25 mouse cellular contexts compared by ENCODE assay signal in the genomic region with DNA sequence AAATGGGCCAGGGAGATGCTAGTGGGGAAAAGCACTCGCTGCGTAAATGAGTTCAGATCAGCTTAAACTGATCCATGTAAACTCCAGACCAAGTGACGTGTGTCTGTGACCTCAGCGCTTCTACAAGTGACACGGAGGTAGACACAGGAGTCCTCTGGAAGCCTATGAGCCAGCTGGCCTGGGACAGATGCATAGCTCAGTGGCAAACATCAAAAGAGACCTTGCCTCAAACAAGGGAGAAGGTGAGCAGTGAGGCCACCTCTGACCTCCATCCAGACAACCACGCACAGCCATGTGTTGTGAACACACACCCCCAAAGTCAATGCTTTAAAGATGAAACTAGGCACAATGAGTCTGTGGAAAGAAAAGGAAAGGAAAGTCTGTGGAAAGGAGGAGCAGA.
DNase-seq lines count a peak whose midpoint lies in the region; ATAC-seq and TF ChIP-seq lines count a peak whose summit lies in the region.
"Had no signal": no experiment of that assay in that cellular context is flagged by ENCODE, and none has a peak within 500 bp of the region (broad histone marks: within the 10 kb centered on the region; RNA-seq: fewer than 3 reads in every experiment).

No protein-coding gene starts in this region.

- H3K27me3 ChIP-seq in heart, postnatal 0 days (ENCODE audit: control insufficient read depth, insufficient read depth, low read length), result no peaks in the 10 kb centered on the region
- no peaks in the 10 kb centered on the region for H3K27me3 ChIP-seq in liver, embryonic 12.5 days (replicated peaks)
- H3K27me3 ChIP-seq in liver, embryonic 11.5 days (replicated peaks; ENCODE audit: control insufficient read depth, insufficient read depth, low read length), result no peaks in the 10 kb centered on the region
- H3K27me3 ChIP-seq in liver, embryonic 16.5 days (ENCODE audit: control insufficient read depth, insufficient read depth, low read depth, low read length), result no peaks in the 10 kb centered on the region
- H3K27me3 ChIP-seq in stomach, embryonic 15.5 days (replicated peaks), result no peaks in the 10 kb centered on the region
- H3K27me3 ChIP-seq in kidney, adult 2 months (replicated peaks; ENCODE audit: control insufficient read depth, insufficient read depth, low read length), result no peaks in the 10 kb centered on the region
- H3K27me3 ChIP-seq: embryonic facial prominence, embryonic 12.5 days; heart, embryonic 15.5 days; kidney, embryonic 15.5 days; midbrain, embryonic 15.5 days; neural tube, embryonic 12.5 days had no signal

- H3K4me2 ChIP-seq in heart, postnatal 0 days (ENCODE audit: low read depth, low read length), result no peak overlapping the region
- H3K4me2 ChIP-seq in liver, embryonic 12.5 days, result no peak overlapping the region
- no peak overlapping the region for H3K4me2 ChIP-seq in liver, embryonic 11.5 days
- H3K4me2 ChIP-seq in liver, embryonic 16.5 days (ENCODE audit: low read depth, low read length), result 0 out of 2 replicates have a peak overlapping the region, but pooled peaks have one; percentile 9
- H3K4me2 ChIP-seq in stomach, embryonic 15.5 days, result no peak overlapping the region
- H3K4me2 ChIP-seq: embryonic facial prominence, embryonic 12.5 days; heart, embryonic 15.5 days; kidney, embryonic 15.5 days; lung, embryonic 14.5 days; midbrain, embryonic 15.5 days; neural tube, embryonic 12.5 days had no signal

- no peak overlapping the region for H3K9ac ChIP-seq in heart, postnatal 0 days (replicated peaks; ENCODE audit: low read depth, low read length)
- H3K9ac ChIP-seq in liver, embryonic 12.5 days, result no peak overlapping the region
- no peak overlapping the region for H3K9ac ChIP-seq in liver, embryonic 11.5 days (ENCODE audit: low read depth, low read length)
- H3K9ac ChIP-seq in liver, embryonic 16.5 days (ENCODE audit: low read depth, low read length), result no peak overlapping the region
- no peak overlapping the region for H3K9ac ChIP-seq in stomach, embryonic 15.5 days
- H3K9ac ChIP-seq: embryonic facial prominence, embryonic 12.5 days; heart, embryonic 15.5 days; kidney, embryonic 15.5 days; lung, embryonic 14.5 days; midbrain, embryonic 15.5 days; neural tube, embryonic 12.5 days had no signal

- H3K4me1 ChIP-seq in heart, postnatal 0 days (ENCODE audit: control insufficient read depth, insufficient read depth), result peaks cover 10% of the 10 kb centered on the region
- H3K4me1 ChIP-seq in liver, embryonic 12.5 days, result peaks cover 10% of the 10 kb centered on the region
- peaks cover 5% of the 10 kb centered on the region; the same call in 1 of the 2 replicates for H3K4me1 ChIP-seq in liver, embryonic 11.5 days (replicated peaks; ENCODE audit: control insufficient read depth, insufficient read depth, low read length)
- peaks cover 3% of the 10 kb centered on the region; the same call in 1 of the 2 replicates for H3K4me1 ChIP-seq in liver, embryonic 16.5 days (ENCODE audit: control insufficient read depth, low read depth, low read length)
- peaks cover 17% of the 10 kb centered on the region for H3K4me1 ChIP-seq in stomach, embryonic 15.5 days
- H3K4me1 ChIP-seq in kidney, adult 2 months (ENCODE audit: control insufficient read depth, insufficient read depth, low read length), result no peaks in the 10 kb centered on the region

- TF ChIP-seq CTCF in heart, postnatal 0 days (IDR thresholded peaks at IDR 0.05; ENCODE audit: low read depth), result no peak
- no peak for TF ChIP-seq CTCF in kidney, adult 2 months (conservative IDR thresholded peaks at IDR 0.05; ENCODE audit: insufficient read depth, insufficient read length, low read depth, low read length)

- no peak for ATAC-seq in heart, postnatal 0 days (ENCODE audit: insufficient read depth, low read depth)
- no peak; the same call in 1 of the 2 replicates for ATAC-seq in liver, embryonic 12.5 days
- no peak for ATAC-seq in liver, embryonic 11.5 days (replicated peaks; ENCODE audit: low FRiP score)
- ATAC-seq in liver, embryonic 16.5 days (ENCODE audit: low read depth), result peak; percentile 71
- ATAC-seq in stomach, embryonic 15.5 days (ENCODE audit: insufficient read depth, low FRiP score, low read depth), result no peak
- ATAC-seq: forebrain, embryonic 14.5 days; hindbrain, postnatal 0 days; intestine, postnatal 0 days; midbrain, embryonic 15.5 days had no signal

- TF ChIP-seq POLR2A in kidney, adult 2 months (IDR thresholded peaks at IDR 0.05; ENCODE audit: low read depth, low read length), result no peak

- H3K36me3 ChIP-seq in heart, postnatal 0 days (replicated peaks; ENCODE audit: control insufficient read depth, insufficient read depth, low read length), result peaks cover 13% of the 10 kb centered on the region
- no peaks in the 10 kb centered on the region for H3K36me3 ChIP-seq in liver, embryonic 12.5 days
- no peaks in the 10 kb centered on the region for H3K36me3 ChIP-seq in liver, embryonic 11.5 days (ENCODE audit: control insufficient read depth, insufficient read depth, low read length)
- H3K36me3 ChIP-seq in liver, embryonic 16.5 days (ENCODE audit: control insufficient read depth, insufficient read depth), result no peaks in the 10 kb centered on the region
- 0 out of 2 replicates have a peak, but pooled peaks cover 3% of the 10 kb centered on the region for H3K36me3 ChIP-seq in stomach, embryonic 15.5 days
- H3K36me3 ChIP-seq in kidney, adult 2 months (ENCODE audit: control insufficient read depth, insufficient read depth, low read length), result no peaks in the 10 kb centered on the region
- H3K36me3 ChIP-seq: embryonic facial prominence, embryonic 12.5 days; heart, embryonic 15.5 days; kidney, embryonic 15.5 days; midbrain, embryonic 10.5 days; midbrain, embryonic 15.5 days had no signal

- peak overlapping the region; percentile 6; the same call in 1 of the 2 replicates for H3K27ac ChIP-seq in heart, postnatal 0 days (ENCODE audit: low read depth)
- peak overlapping the region; percentile 37; the same call in 1 of the 2 replicates for H3K27ac ChIP-seq in liver, embryonic 12.5 days
- no peak overlapping the region; the same call in 1 of the 2 replicates for H3K27ac ChIP-seq in liver, embryonic 11.5 days (ENCODE audit: low read depth, low read length)
- peak overlapping the region; percentile 25 for H3K27ac ChIP-seq in liver, embryonic 16.5 days (ENCODE audit: low read length)
- peak overlapping the region; percentile 35; the same call in 1 of the 2 replicates for H3K27ac ChIP-seq in stomach, embryonic 15.5 days
- H3K27ac ChIP-seq in kidney, adult 2 months (ENCODE audit: insufficient read depth, low read depth, low read length), result no peak overlapping the region
- H3K27ac ChIP-seq: embryonic facial prominence, embryonic 12.5 days; hindbrain, embryonic 10.5 days; hindbrain, postnatal 0 days; kidney, embryonic 15.5 days; midbrain, embryonic 10.5 days; midbrain, embryonic 15.5 days; neural tube, embryonic 12.5 days had no signal

- no peak overlapping the region for H3K4me3 ChIP-seq in heart, postnatal 0 days (ENCODE audit: low read depth, low read length)
- no peak overlapping the region for H3K4me3 ChIP-seq in liver, embryonic 12.5 days
- H3K4me3 ChIP-seq in liver, embryonic 11.5 days (ENCODE audit: low read depth, low read length), result no peak overlapping the region
- no peak overlapping the region for H3K4me3 ChIP-seq in liver, embryonic 16.5 days (ENCODE audit: low read depth, low read length)
- H3K4me3 ChIP-seq in stomach, embryonic 15.5 days (replicated peaks), result no peak overlapping the region
- no peak overlapping the region for H3K4me3 ChIP-seq in kidney, adult 2 months (ENCODE audit: insufficient read depth, low read depth, low read length)
- H3K4me3 ChIP-seq: embryonic facial prominence, embryonic 12.5 days; heart, embryonic 15.5 days; hindbrain, embryonic 10.5 days; kidney, embryonic 15.5 days; midbrain, embryonic 10.5 days; midbrain, embryonic 15.5 days; neural tube, embryonic 12.5 days had no signal

- no peak for DNase-seq in heart, postnatal 0 days (ENCODE audit: low spot score)
- no peak for DNase-seq in heart, adult 9 months (ENCODE audit: low spot score in 2 of 2)
- DNase-seq in liver, embryonic 11.5 days (ENCODE audit: low spot score), result no peak
- DNase-seq in kidney, adult 2 months, result no peak
- DNase-seq: adrenal gland, postnatal 25 days; B cell, adult 2 months; embryo, embryonic 11 days; gastrocnemius, postnatal 36 days; kidney, postnatal 25 days; left cerebral cortex, postnatal 4 days; lung, embryonic 14.5 days; thymus, postnatal 14 days had no signal

- H3K9me3 ChIP-seq in heart, postnatal 0 days (replicated peaks; ENCODE audit: control insufficient read depth, low read length), result no peaks in the 10 kb centered on the region
- H3K9me3 ChIP-seq in liver, embryonic 12.5 days (replicated peaks), result no peaks in the 10 kb centered on the region
- H3K9me3 ChIP-seq in liver, embryonic 11.5 days (ENCODE audit: control insufficient read depth, low read length), result no peaks in the 10 kb centered on the region
- no peaks in the 10 kb centered on the region for H3K9me3 ChIP-seq in liver, embryonic 16.5 days (replicated peaks; ENCODE audit: control insufficient read depth, low read length)
- H3K9me3 ChIP-seq in stomach, embryonic 15.5 days, result no peaks in the 10 kb centered on the region
- H3K9me3 ChIP-seq: embryonic facial prominence, embryonic 12.5 days; heart, embryonic 15.5 days; hindbrain, embryonic 10.5 days; kidney, embryonic 15.5 days; midbrain, embryonic 10.5 days; midbrain, embryonic 15.5 days; neural tube, embryonic 12.5 days had no signal

- no peak for TF ChIP-seq EP300 in heart, postnatal 0 days (IDR thresholded peaks at IDR 0.05; ENCODE audit: low read depth)

- 74% methylated on average over 6 of the region's 6 CpGs for whole genome bisulfite sequencing in heart, postnatal 0 days
- 74% methylated on average over 6 of the region's 6 CpGs for WGBS in liver, embryonic 12.5 days (ENCODE audit: insufficient replicate concordance)
- 69% methylated on average over 6 of the region's 6 CpGs for WGBS in liver, embryonic 11.5 days
- 60% methylated on average over 6 of the region's 6 CpGs for WGBS in liver, embryonic 16.5 days (ENCODE audit: insufficient replicate concordance)
- WGBS in stomach, embryonic 15.5 days, result 43% methylated on average over 6 of the region's 6 CpGs
- WGBS in kidney, adult 2 months, result 79% methylated on average over 6 of the region's 6 CpGs

Comparison
In these comparisons a context has a peak if more than half of its experiments do, and no peak if none do; other contexts are left out.
1. H3K27ac ChIP-seq: peak in heart, postnatal 0 days (single experiment), liver, embryonic 12.5 days (single experiment), liver, embryonic 16.5 days (single experiment) and stomach, embryonic 15.5 days (single experiment); none in liver, embryonic 11.5 days (single experiment) and kidney, adult 2 months (single experiment).